Mouse (Mus musculus) olfactory bulb, adult 2 months (tissue): ENCODE measurements around the gene Pdzd2.

ENCODE experiments used
- CTCF ChIP-seq: fragments of 200-500 bp; IDR thresholded peaks from 2 replicates; pipeline ENCODE4 v1.5.1; 2012; ENCODE audit warnings: low read depth, mild to moderate bottlenecking, low read length, moderate library complexity; ENCODE audit not compliant: insufficient read depth
- POLR2A ChIP-seq: fragments of 200-500 bp; IDR thresholded peaks from 2 replicates; pipeline ENCODE4 v1.6.1; 2012; ENCODE audit warnings: mild to moderate bottlenecking, low read depth, low read length, moderate library complexity; ENCODE audit not compliant: insufficient read depth

DNA sequence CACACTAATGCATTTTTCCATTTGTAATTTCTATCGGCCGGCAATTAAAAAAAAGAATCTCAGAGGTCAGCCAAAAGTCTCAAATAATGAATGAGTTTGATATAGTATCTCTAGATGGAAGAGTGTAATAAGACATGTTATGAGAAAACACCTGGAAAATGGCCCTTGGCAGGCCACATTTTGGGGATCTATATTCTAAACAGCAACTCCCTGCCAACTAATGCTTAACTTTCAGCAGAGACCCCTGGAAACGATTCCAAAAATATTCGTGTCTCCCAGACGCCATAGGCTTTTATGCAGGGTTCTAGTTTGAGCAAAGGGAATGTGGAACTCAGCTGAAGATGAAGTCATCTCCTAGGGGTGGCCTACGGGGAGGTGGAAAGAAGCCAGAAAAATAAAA is 197.4 kb downstream of the Pdzd2 start:
- TF ChIP-seq CTCF (no peak), POLR2A (no peak)
